Mouse (Mus musculus) CH12.LX (cell line): ENCODE measurements at regions not wholly inside any gene's neighbourhood (a gene's known extent, or its start where the extent isn't known, plus 50 kb on each side); places are given as distances from the start of the nearest gene placed in this dataset.

Experiments used
- DNase-seq: peaks from one replicate; pipeline ENCODE4 v3.0.0-alpha.2; 2013; ENCODE audit errors: extremely low read depth
- H3K27ac ChIP-seq: 2 replicates; pipeline ENCODE4 v1.5.1; 2012; ENCODE audit warnings: low read depth, mild to moderate bottlenecking, control low read depth, moderate library complexity; ENCODE audit not compliant: insufficient read depth
- H3K27me3 ChIP-seq: replicated peaks from 2 replicates; pipeline ENCODE3; 2012; ENCODE audit warnings: inconsistent platforms
- H3K36me3 ChIP-seq, 2 experiments: replicated peaks in 1 of 2; 2 replicates each; pipeline versions ENCODE3 to v1.6.1; 2012; ENCODE audit warnings: inconsistent platforms in 1 of 2, low read length in 1 of 2, mild to moderate bottlenecking in 1 of 2, mixed read lengths in 1 of 2, moderate library complexity in 1 of 2; ENCODE audit not compliant: control insufficient read depth in 1 of 2, insufficient read depth in 1 of 2
- H3K4me1 ChIP-seq, 2 experiments: 2 replicates each; pipeline ENCODE4 v1.6.1; 2012; ENCODE audit warnings: inconsistent platforms in 1 of 2, moderate library complexity in 1 of 2; ENCODE audit not compliant: insufficient read depth in 2 of 2, control insufficient read depth in 1 of 2
- H3K4me2 ChIP-seq: 2 replicates; pipeline ENCODE4 v1.6.1; 2012; ENCODE audit warnings: low read depth, mild to moderate bottlenecking, control low read depth; ENCODE audit not compliant: poor library complexity, insufficient read depth, severe bottlenecking
- H3K4me3 ChIP-seq, 3 experiments: fragments of 150-350 bp in 1 of 3; sonication (generic) in 1 of 3; replicated peaks in 1 of 3; 2 replicates each; pipeline versions ENCODE3 to v1.5.1; 2011 to 2012; ENCODE audit warnings: low read depth in 2 of 3, low read length in 2 of 3, mild to moderate bottlenecking in 2 of 3, moderate library complexity in 2 of 3, control low read depth in 1 of 3, improper control_type of control experiment in 1 of 3, inconsistent platforms in 1 of 3, mixed read lengths in 1 of 3; ENCODE audit not compliant: poor library complexity in 1 of 3
- H3K79me2 ChIP-seq: replicated peaks from 2 replicates; pipeline ENCODE4 v1.6.1; 2012; ENCODE audit warnings: mild to moderate bottlenecking, moderate library complexity; ENCODE audit not compliant: control insufficient read depth, poor library complexity, insufficient read depth, severe bottlenecking; ENCODE audit errors: extremely low read depth
- H3K9ac ChIP-seq: 2 replicates; pipeline ENCODE4 v1.6.1; 2012; ENCODE audit warnings: low read depth, mild to moderate bottlenecking, control low read depth, moderate library complexity; ENCODE audit not compliant: insufficient read depth
- H3K9me3 ChIP-seq: replicated peaks from 2 replicates; pipeline ENCODE3; 2012; ENCODE audit warnings: low read length, inconsistent platforms, mixed read lengths
- CTCF ChIP-seq, 2 experiments: IDR thresholded peaks in 1 of 2; conservative IDR thresholded peaks in 1 of 2; 2 replicates each; pipeline ENCODE4 v1.5.1; 2011 to 2012; ENCODE audit warnings: low read depth in 2 of 2, low read length in 2 of 2, improper control_type of control experiment in 1 of 2, inconsistent platforms in 1 of 2, mild to moderate bottlenecking in 1 of 2, moderate library complexity in 1 of 2
- ELF1 ChIP-seq: IDR thresholded peaks from 2 replicates; pipeline ENCODE4 v1.6.1; 2014; ENCODE audit warnings: low read depth, mild to moderate bottlenecking, inconsistent platforms, low read length, improper control_type of control experiment
- IRF4 ChIP-seq: IDR thresholded peaks from 2 replicates; pipeline ENCODE4 v1.6.1; 2014; ENCODE audit warnings: low read depth, mild to moderate bottlenecking, inconsistent platforms, low read length, improper control_type of control experiment
- KAT2A ChIP-seq: IDR thresholded peaks from 2 replicates; pipeline ENCODE4 v1.6.1; 2012; ENCODE audit warnings: low read length, improper control_type of control experiment, inconsistent platforms; ENCODE audit not compliant: insufficient replicate concordance
- MAX ChIP-seq: IDR thresholded peaks from 2 replicates; pipeline ENCODE4 v1.6.1; 2011; ENCODE audit warnings: low read length, improper control_type of control experiment
- MAZ ChIP-seq: IDR thresholded peaks from 2 replicates; pipeline ENCODE4 v1.6.1; 2012; ENCODE audit warnings: low read depth, mild to moderate bottlenecking, inconsistent platforms, low read length, improper control_type of control experiment, moderate library complexity
- MEF2A ChIP-seq: IDR thresholded peaks from 2 replicates; pipeline ENCODE4 v1.6.1; 2014; ENCODE audit warnings: low read depth, mild to moderate bottlenecking, inconsistent platforms, low read length, improper control_type of control experiment, borderline replicate concordance
- MXI1 ChIP-seq: IDR thresholded peaks from 2 replicates; pipeline ENCODE4 v1.6.1; 2011; ENCODE audit warnings: mild to moderate bottlenecking, low read depth, low read length, improper control_type of control experiment
- MYC ChIP-seq: IDR thresholded peaks from 2 replicates; pipeline ENCODE4 v1.6.1; 2011; ENCODE audit warnings: low read depth, mild to moderate bottlenecking, improper control_type of control experiment, low read length
- NELFE ChIP-seq: IDR thresholded peaks from 2 replicates; pipeline ENCODE4 v1.6.1; 2011; ENCODE audit warnings: low read depth, low read length, improper control_type of control experiment
- NRF1 ChIP-seq: IDR thresholded peaks from 2 replicates; pipeline ENCODE4 v1.6.1; 2014; ENCODE audit warnings: low read depth, mild to moderate bottlenecking, inconsistent platforms, low read length, improper control_type of control experiment, moderate library complexity
- POLR2AphosphoS2 ChIP-seq: IDR thresholded peaks from 2 replicates; pipeline ENCODE4 v1.6.1; 2011; ENCODE audit warnings: low read depth, low read length, improper control_type of control experiment
- RCOR1 ChIP-seq: conservative IDR thresholded peaks from 2 replicates; pipeline ENCODE4 v1.6.1; 2012; ENCODE audit warnings: low read depth, mild to moderate bottlenecking, inconsistent platforms, low read length, improper control_type of control experiment
- SMC3 ChIP-seq: IDR thresholded peaks from 2 replicates; pipeline ENCODE4 v1.6.1; 2011; ENCODE audit warnings: low read depth, low read length, improper control_type of control experiment
- TBP ChIP-seq: conservative IDR thresholded peaks from 2 replicates; pipeline ENCODE4 v1.6.1; 2011; ENCODE audit warnings: low read depth, low read length, improper control_type of control experiment
- TCF12 ChIP-seq: IDR thresholded peaks from 2 replicates; pipeline ENCODE4 v1.6.1; 2014; ENCODE audit warnings: low read depth, mild to moderate bottlenecking, inconsistent platforms, low read length, improper control_type of control experiment
- UBTF ChIP-seq: IDR thresholded peaks from 2 replicates; pipeline ENCODE4 v1.6.1; 2012; ENCODE audit warnings: low read depth, mild to moderate bottlenecking, inconsistent platforms, low read length, improper control_type of control experiment, moderate library complexity
- USF1 ChIP-seq: IDR thresholded peaks from 2 replicates; pipeline ENCODE4 v1.6.1; 2014; ENCODE audit warnings: low read depth, mild to moderate bottlenecking, inconsistent platforms, low read length, improper control_type of control experiment
- USF2 ChIP-seq: conservative IDR thresholded peaks from 2 replicates; pipeline ENCODE4 v1.6.1; 2011; ENCODE audit warnings: low read depth, low read length, improper control_type of control experiment
- ZKSCAN1 ChIP-seq: IDR thresholded peaks from 2 replicates; pipeline ENCODE4 v1.6.1; 2012; ENCODE audit warnings: low read depth, inconsistent platforms, low read length, improper control_type of control experiment, borderline replicate concordance
- dilution Hi-C: fragments of 300-500 bp; cut with MboI; formaldehyde crosslinking; loops from 2 replicates; pipeline ENCODE4 v1.14.3; 2020; ENCODE audit warnings: low sequenced_read_pairs; ENCODE audit not compliant: extremely low pct_unique_long_range_greater_than_20kb, extremely low pct_ligation_motif_present
- in situ Hi-C: fragments of 300-500 bp; cut with MboI; formaldehyde crosslinking; loops from 3 replicates; pipeline ENCODE4 v1.14.3; 2019; ENCODE audit warnings: low sequenced_read_pairs, low pct_ligation_motif_present, low pct_unique_long_range_greater_than_20kb, mixed read lengths

GRCm38 (mm10) chr17:51414304-51414703 is 235.2 kb upstream of the Tbc1d5 start:
- H3K79me2 ChIP-seq: no peaks in the 10 kb centered on the region
- no peak overlapping the region for H3K4me3 ChIP-seq
- dilution Hi-C loops: no loop called here
- H3K36me3 ChIP-seq: no peaks in the 10 kb centered on the region
- no peak overlapping the region for H3K4me2 ChIP-seq
- H3K27me3 ChIP-seq: no peaks in the 10 kb centered on the region
- H3K9me3 ChIP-seq: no peaks in the 10 kb centered on the region
- in situ Hi-C loops: no loop called here
- TF ChIP-seq ELF1 (no peak), KAT2A (no peak), RCOR1 (no peak)
- no peaks in the 10 kb centered on the region for H3K4me1 ChIP-seq
- H3K9ac ChIP-seq: no peak overlapping the region
- no peak for DNase-seq
- H3K27ac ChIP-seq: no peak overlapping the region

- Histone ChIP-seq H3K9me3 (no peaks in the 10 kb centered on the region), H3K4me3 (no peak overlapping the region), H3K27me3 (no peaks in the 10 kb centered on the region), H3K9ac (no peak overlapping the region), H3K79me2 (no peaks in the 10 kb centered on the region), H3K36me3 (no peaks in the 10 kb centered on the region), H3K27ac (no peak overlapping the region), H3K4me1 (no peaks in the 10 kb centered on the region), H3K4me2 (no peak overlapping the region)
- dilution Hi-C loops: no loop called here
- TF ChIP-seq MXI1 (no peak), TCF12 (no peak), NELFE (no peak), NRF1 (no peak), CTCF (conservative IDR thresholded peaks at IDR 0.05 in 1 of 2, IDR thresholded peaks at IDR 0.05 in 1 of 2; ENCODE audit: low read depth in 2 of 2, low read length in 2 of 2) (no peak), TBP (no peak), MAX (no peak), POLR2AphosphoS2 (no peak), USF2 (no peak), SMC3 (no peak), ZKSCAN1 (no peak), UBTF (no peak), MAZ (no peak), MEF2A (no peak), IRF4 (no peak), MYC (no peak), ELF1 (no peak), KAT2A (no peak), USF1 (no peak)
- in situ Hi-C loops: no loop called here
- no peak for DNase-seq
Observed at GRCm38 (mm10) chr17:51413741-51414140, 234.6 kb upstream of the Tbc1d5 start.
